Mouse (Mus musculus): ENCODE results near the gene Cops2.

- TF ChIP-seq ZC3H11A (IDR thresholded peaks at IDR 0.05; ENCODE audit: borderline replicate concordance, low read depth, low read length) (no peak), HCFC1 (IDR thresholded peaks at IDR 0.05; ENCODE audit: borderline replicate concordance, insufficient read depth, low read length) (no peak), ZNF384 (IDR thresholded peaks at IDR 0.05; ENCODE audit: low read depth, low read length) (no peak)
Measured at GRCm38 (mm10) chr2:125813972-125814595, 44.9 kb downstream of the Cops2 start.
